Mouse (Mus musculus): ENCODE measurements around the gene Hist1h2be. TPM values are rescaled to one million over a fixed set of nuclear protein-coding genes. Genes with fewer than 3 reads are reported as not detected.
A peak's percentile ranks its signal among the peaks of the same experiment; 100 is the strongest.
"Not testable (repeated sequence)": the region's sequence is repeated elsewhere in the genome, so short reads cannot be mapped to it uniquely, and the experiment has no call there.

Hist1h2be gene
- total RNA-seq, 2 experiments from 2014 or later = 4.8 to 5.6 TPM

- intact Hi-C loops (cut with DNase I); DNase-seq (ENCODE audit: low spot score in 2 of 2): not testable (repeated sequence)
Observed at GRCm38 (mm10) chr13:23575864-23576313, 45.0 kb downstream of the Hist1h2be start.

GRCm38 (mm10) chr13:23575271-23575851 lies 45.6 kb downstream of the Hist1h2be start, which contains the start of gene Hist1h3d:
Hist1h3d (plus strand) TSS chr13:23575763.
- peak; percentile 52 to 74 for DNase-seq (ENCODE audit: low spot score in 2 of 2)
- intact Hi-C loops (cut with DNase I) = no loop called here

- intact Hi-C loops (cut with DNase I); DNase-seq (ENCODE audit: low spot score in 2 of 2): not testable (repeated sequence)
Observed at GRCm38 (mm10) chr13:23574546-23575170, 46.3 kb downstream of the Hist1h2be start.

GRCm38 (mm10) chr13:23573898-23574524 lies 46.9 kb downstream of the Hist1h2be start, which contains the start of the genes Hist1h2bf and Hist1h2ad:
Hist1h2bf (minus strand) TSS chr13:23574196.
Hist1h2ad (plus strand) TSS chr13:23574381.
- intact Hi-C loops (cut with DNase I) = not testable (repeated sequence)
- peak; percentile 96 to 98 for DNase-seq (ENCODE audit: low spot score in 2 of 2)

GRCm38 (mm10) chr13:23573034-23573897 lies 47.7 kb downstream of the Hist1h2be start:
- intact Hi-C loops (cut with DNase I); DNase-seq (ENCODE audit: low spot score in 2 of 2): not testable (repeated sequence)

- intact Hi-C loops (cut with DNase I) = no loop called here
- DNase-seq (ENCODE audit: low spot score in 2 of 2) = no peak
Observed at GRCm38 (mm10) chr13:23572218-23573033, 48.5 kb downstream of the Hist1h2be start.

- DNase-seq (ENCODE audit: low spot score in 2 of 2); intact Hi-C loops (cut with DNase I): not testable (repeated sequence)
Observed at GRCm38 (mm10) chr13:23571504-23572217, 49.3 kb downstream of the Hist1h2be start.

- intact Hi-C loops (cut with DNase I) = no loop called here
- peak; percentile 76 to 95 for DNase-seq (ENCODE audit: low spot score in 2 of 2)
Observed at GRCm38 (mm10) chr13:23571022-23571503, 49.9 kb downstream of the Hist1h2be start, which contains the start of the genes Hist1h2ae and Hist1h2bg. Hist1h2ae (minus strand) TSS chr13:23571220. Hist1h2bg (plus strand) TSS chr13:23571396.

- intact Hi-C loops (cut with DNase I); DNase-seq (ENCODE audit: low spot score in 2 of 2): not testable (repeated sequence)
Observed at GRCm38 (mm10) chr13:23570261-23571021, 50.5 kb downstream of the Hist1h2be start.

GRCm38 (mm10) chr13:23564482-23564881 lies 56.4 kb downstream of the Hist1h2be start:
- no peak for DNase-seq (ENCODE audit: low spot score in 2 of 2)
- intact Hi-C loops (cut with DNase I) = no loop called here

- peak; percentile 45 to 69 for DNase-seq (ENCODE audit: low spot score in 2 of 2)
- intact Hi-C loops (cut with DNase I) = no loop called here
Observed at GRCm38 (mm10) chr13:23562699-23563462, 58.0 kb downstream of the Hist1h2be start.

- intact Hi-C loops (cut with DNase I) = not testable (repeated sequence)
- peak; percentile 96 to 98 for DNase-seq (ENCODE audit: low spot score in 2 of 2)
Observed at GRCm38 (mm10) chr13:23561883-23562659, 58.9 kb downstream of the Hist1h2be start, which contains the start of gene Hist1h3e. Hist1h3e (minus strand) TSS chr13:23562369.

- intact Hi-C loops (cut with DNase I); DNase-seq (ENCODE audit: low spot score in 2 of 2): not testable (repeated sequence)
Observed at GRCm38 (mm10) chr13:23561531-23561882, 59.4 kb downstream of the Hist1h2be start.

GRCm38 (mm10) chr13:23560699-23561098 lies 60.2 kb downstream of the Hist1h2be start:
- DNase-seq (ENCODE audit: low spot score in 2 of 2); intact Hi-C loops (cut with DNase I): not testable (repeated sequence)

- DNase-seq (ENCODE audit: low spot score in 2 of 2) = no peak
- intact Hi-C loops (cut with DNase I) = no loop called here
Observed at GRCm38 (mm10) chr13:23556906-23557305, 64.0 kb downstream of the Hist1h2be start.
